18 mouse cellular contexts compared by ENCODE assay signal in the genomic region with DNA sequence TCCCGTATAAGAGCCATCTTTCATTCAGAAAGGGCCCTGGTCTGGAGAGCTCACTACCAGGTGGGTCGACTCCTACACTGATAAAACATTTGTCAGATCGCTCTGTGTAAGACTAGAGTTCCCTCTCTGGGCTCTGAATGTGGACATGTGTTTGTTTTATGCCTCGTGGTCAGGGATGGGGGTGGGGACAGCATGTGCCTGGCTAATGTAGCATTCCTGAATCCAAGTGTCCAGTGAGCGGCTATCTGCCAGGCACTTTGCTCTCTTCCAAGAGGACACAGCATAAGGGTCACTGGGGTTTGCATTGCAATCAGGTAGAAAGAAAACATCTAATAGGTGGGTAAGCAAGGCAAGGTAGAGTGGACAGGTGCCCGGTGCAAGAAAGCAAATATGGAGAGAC.
A peak's percentile ranks its signal among the peaks of the same experiment; 100 is the strongest.
DNase-seq lines count a peak whose midpoint lies in the region; ATAC-seq and TF ChIP-seq lines count a peak whose summit lies in the region.
"Had no signal": no experiment of that assay in that cellular context is flagged by ENCODE, and none has a peak within 500 bp of the region (broad histone marks: within the 10 kb centered on the region; RNA-seq: fewer than 3 reads in every experiment).

No protein-coding gene starts in this region.

- H3K4me2 ChIP-seq in kidney, embryonic 15.5 days: no peak overlapping the region
- H3K4me2 ChIP-seq: embryonic facial prominence, embryonic 13.5 days; forebrain, embryonic 12.5 days; limb, embryonic 13.5 days; midbrain, embryonic 12.5 days had no signal

- peak; percentile 27; the same call in 1 of the 2 replicates for ATAC-seq in kidney, embryonic 15.5 days (replicated peaks; ENCODE audit: low FRiP score)
- ATAC-seq: CD4-positive, CD25-positive, alpha-beta regulatory T cell, adult 4 months had no signal

- TF ChIP-seq POLR2A in liver, adult 2 months (IDR thresholded peaks at IDR 0.05; ENCODE audit: extremely low read depth, insufficient read depth, low read length): no peak

- H3K79me2 ChIP-seq in liver, adult 2 months (ENCODE audit: control insufficient read depth, insufficient read depth, low read length): no peaks in the 10 kb centered on the region

- 37% methylated on average over 6 of the region's 6 CpGs for WGBS in kidney, embryonic 15.5 days
- WGBS in liver, adult 2 months: 26% methylated on average over 6 of the region's 6 CpGs
- WGBS in limb, embryonic 10.5 days: 77% methylated on average over 6 of the region's 6 CpGs

- H3K36me3 ChIP-seq in kidney, embryonic 15.5 days: no peaks in the 10 kb centered on the region
- no peaks in the 10 kb centered on the region for H3K36me3 ChIP-seq in liver, adult 2 months (ENCODE audit: control insufficient read depth, insufficient read depth, low read length)
- H3K36me3 ChIP-seq in limb, embryonic 10.5 days: no peaks in the 10 kb centered on the region
- H3K36me3 ChIP-seq: embryonic facial prominence, embryonic 13.5 days; forebrain, embryonic 12.5 days; hindbrain, embryonic 10.5 days; limb, embryonic 13.5 days; midbrain, embryonic 12.5 days had no signal

- DNase-seq in embryo, embryonic 11 days: peak; percentile 22
- no peak for DNase-seq in embryo, embryonic 9.5 days (ENCODE audit: extremely low spot score)
- no peak for DNase-seq in kidney, adult 11 months
- DNase-seq in liver, adult 2 months (ENCODE audit: extremely low read depth, low read depth, low spot score): peak; percentile 74
- DNase-seq in liver: no peak
- DNase-seq in limb, embryonic 10.5 days (ENCODE audit: low spot score): no peak
- DNase-seq: adrenal gland, postnatal 14 days; cerebellum, adult 8-10 months; gastrocnemius, postnatal 25 days; lung, postnatal 10 days had no signal

- peaks cover 27% of the 10 kb centered on the region for H3K4me1 ChIP-seq in kidney, embryonic 15.5 days
- peaks cover 2% of the 10 kb centered on the region; the same call in 1 of the 2 replicates for H3K4me1 ChIP-seq in liver, adult 2 months (ENCODE audit: control insufficient read depth, insufficient read depth, low read length)
- peaks cover 37% of the 10 kb centered on the region for H3K4me1 ChIP-seq in limb, embryonic 10.5 days
- H3K4me1 ChIP-seq: forebrain, embryonic 12.5 days; hindbrain, embryonic 10.5 days; midbrain, embryonic 12.5 days had no signal

- TF ChIP-seq CTCF in liver, adult 2 months (IDR thresholded peaks at IDR 0.05; ENCODE audit: low read depth, low read length): no peak

- no peak overlapping the region for H3K4me3 ChIP-seq in kidney, embryonic 15.5 days (replicated peaks)
- no peak overlapping the region for H3K4me3 ChIP-seq in liver, adult 2 months (ENCODE audit: insufficient read depth, low read depth, low read length)
- no peak overlapping the region for H3K4me3 ChIP-seq in limb, embryonic 10.5 days
- H3K4me3 ChIP-seq: embryonic facial prominence, embryonic 13.5 days; erythroblast, embryonic 14.5 days; forebrain, embryonic 12.5 days; hindbrain, embryonic 10.5 days; limb, embryonic 13.5 days; midbrain, embryonic 12.5 days had no signal

- no peaks in the 10 kb centered on the region for H3K27me3 ChIP-seq in kidney, embryonic 15.5 days
- no peaks in the 10 kb centered on the region for H3K27me3 ChIP-seq in liver, adult 2 months (ENCODE audit: control insufficient read depth, insufficient read depth, low read length)
- H3K27me3 ChIP-seq in limb, embryonic 10.5 days (ENCODE audit: low read depth, poor library complexity, severe bottlenecking): no peaks in the 10 kb centered on the region
- H3K27me3 ChIP-seq: forebrain, embryonic 12.5 days; midbrain, embryonic 12.5 days had no signal

- H3K27ac ChIP-seq in kidney, embryonic 15.5 days: no peak overlapping the region
- H3K27ac ChIP-seq in liver, adult 2 months (replicated peaks; ENCODE audit: insufficient read depth, low read depth, low read length): no peak overlapping the region
- peak overlapping the region; percentile 68; the same call in 1 of the 2 replicates for H3K27ac ChIP-seq in limb, embryonic 10.5 days
- H3K27ac ChIP-seq: embryonic facial prominence, embryonic 13.5 days; forebrain, embryonic 12.5 days; hindbrain, embryonic 10.5 days; limb, embryonic 13.5 days; midbrain, embryonic 12.5 days had no signal

- H3K9ac ChIP-seq in kidney, embryonic 15.5 days: no peak overlapping the region
- H3K9ac ChIP-seq in liver, adult 2 months (ENCODE audit: low read depth, low read length): no peak overlapping the region
- H3K9ac ChIP-seq: embryonic facial prominence, embryonic 13.5 days; forebrain, embryonic 12.5 days; limb, embryonic 13.5 days; midbrain, embryonic 12.5 days had no signal

- H3K9me3 ChIP-seq in kidney, embryonic 15.5 days (replicated peaks): no peaks in the 10 kb centered on the region
- H3K9me3 ChIP-seq in limb, embryonic 10.5 days (replicated peaks): no peaks in the 10 kb centered on the region
- H3K9me3 ChIP-seq: embryonic facial prominence, embryonic 13.5 days; forebrain, embryonic 12.5 days; hindbrain, embryonic 10.5 days; limb, embryonic 13.5 days; midbrain, embryonic 12.5 days had no signal

Comparison
In these comparisons a context has a peak if more than half of its experiments do, and no peak if none do; other contexts are left out.
1. DNase-seq: peak in embryo, embryonic 11 days (single experiment) and liver, adult 2 months (single experiment); none in embryo, embryonic 9.5 days (single experiment), kidney, adult 11 months (single experiment), liver (single experiment) and limb, embryonic 10.5 days (single experiment).